Mouse (Mus musculus): ENCODE results near the gene Gm17606. TPM values are rescaled to one million over a fixed set of nuclear protein-coding genes. Genes with fewer than 3 reads are reported as not detected.

Gene Gm17606
- total and polyA plus RNA-seq, 3 experiments: 2.5 TPM; not detected in 2

- in situ Hi-C loops (cut with MboI; ENCODE audit: low pct_ligation_motif_present, low pct_unique_long_range_greater_than_20kb, low sequenced_read_pairs): no loop called here
- Histone ChIP-seq H3K27me3 (replicated peaks) (no peaks in the 10 kb centered on the region), H3K4me3 (replicated peaks in 1 of 3; ENCODE audit: low read depth in 2 of 3, low read length in 2 of 3, poor library complexity in 1 of 3) (peak within 1 kb of the TSS; percentile 81 to 98 (median 82)), H3K4me2 (ENCODE audit: insufficient read depth, low read depth, poor library complexity, severe bottlenecking) (peak within 1 kb of the TSS; percentile 98), H3K79me2 (replicated peaks; ENCODE audit: control insufficient read depth, extremely low read depth, insufficient read depth, poor library complexity, severe bottlenecking) (peaks cover 61% of the 10 kb centered on the region), H3K4me1 (ENCODE audit: control insufficient read depth in 1 of 2, insufficient read depth in 2 of 2) (peaks cover 2 to 44% of the 10 kb centered on the region in 2 experiments; a peak in 3 of 4 replicates), H3K9ac (ENCODE audit: insufficient read depth, low read depth) (peak within 1 kb of the TSS; percentile 99), H3K9me3 (replicated peaks; ENCODE audit: low read length) (no peaks in the 10 kb centered on the region), H3K36me3 (replicated peaks in 1 of 2; ENCODE audit: control insufficient read depth in 1 of 2, insufficient read depth in 1 of 2, low read length in 1 of 2) (peaks cover 28 to 55% of the 10 kb centered on the region in 2 experiments), H3K27ac (ENCODE audit: insufficient read depth, low read depth) (peak within 1 kb of the TSS; percentile 78)
- peak; percentile 99 for DNase-seq (ENCODE audit: extremely low read depth)
- TF ChIP-seq JUN (IDR thresholded peaks at IDR 0.05; ENCODE audit: insufficient read depth, low read depth, low read length): no peak
- TF ChIP-seq ETS1 (conservative IDR thresholded peaks at IDR 0.05; ENCODE audit: low read depth, low read length): 0 out of 2 replicates have a peak, but pooled peaks have one; percentile 6
- peak; percentile 91 for TF ChIP-seq ELF1 (IDR thresholded peaks at IDR 0.05; ENCODE audit: low read depth, low read length)
- no peak for TF ChIP-seq CHD2 (IDR thresholded peaks at IDR 0.05; ENCODE audit: low read length)
- no peak for TF ChIP-seq GABPA (IDR thresholded peaks at IDR 0.05; ENCODE audit: insufficient replicate concordance, low read depth, low read length)
- no peak for TF ChIP-seq ZC3H11A (IDR thresholded peaks at IDR 0.05; ENCODE audit: low read depth, low read length)
- peak; percentile 88 for TF ChIP-seq TCF12 (IDR thresholded peaks at IDR 0.05; ENCODE audit: low read depth, low read length)
- peak; percentile 83 for TF ChIP-seq POLR2A (IDR thresholded peaks at IDR 0.05; ENCODE audit: low read depth, low read length)
- peak; percentile 76 for TF ChIP-seq KAT2A (IDR thresholded peaks at IDR 0.05; ENCODE audit: insufficient replicate concordance, low read length)
- peak; percentile 43; the same call in 1 of the 2 replicates for TF ChIP-seq IRF4 (IDR thresholded peaks at IDR 0.05; ENCODE audit: low read depth, low read length)
- TF ChIP-seq POLR2AphosphoS2 (IDR thresholded peaks at IDR 0.05; ENCODE audit: low read depth, low read length): peak; percentile 65
- TF ChIP-seq EP300 (IDR thresholded peaks at IDR 0.05; ENCODE audit: low read length): no peak
- peak; percentile 94 for TF ChIP-seq MAZ (IDR thresholded peaks at IDR 0.05; ENCODE audit: low read depth, low read length)
- no peak for TF ChIP-seq PAX5 (IDR thresholded peaks at IDR 0.05; ENCODE audit: low read length)
- TF ChIP-seq MXI1 (IDR thresholded peaks at IDR 0.05; ENCODE audit: low read depth, low read length): peak; percentile 57
- no peak for TF ChIP-seq MAFK (IDR thresholded peaks at IDR 0.05; ENCODE audit: insufficient replicate concordance, low read length)
- TF ChIP-seq TBP (conservative IDR thresholded peaks at IDR 0.05; ENCODE audit: low read depth, low read length): 0 out of 2 replicates have a peak, but pooled peaks have one; percentile 25
- TF ChIP-seq RCOR1 (conservative IDR thresholded peaks at IDR 0.05; ENCODE audit: low read depth, low read length): no peak
- TF ChIP-seq NRF1 (IDR thresholded peaks at IDR 0.05; ENCODE audit: low read depth, low read length): no peak
- no peak for TF ChIP-seq MAX (IDR thresholded peaks at IDR 0.05; ENCODE audit: low read length)
- no peak for TF ChIP-seq ZNF384 (IDR thresholded peaks at IDR 0.05; ENCODE audit: low read depth, low read length)
- no peak for TF ChIP-seq SIN3A (IDR thresholded peaks at IDR 0.05; ENCODE audit: low read length)
- no peak for TF ChIP-seq MEF2A (IDR thresholded peaks at IDR 0.05; ENCODE audit: borderline replicate concordance, low read depth, low read length)
- no peak for TF ChIP-seq USF1 (IDR thresholded peaks at IDR 0.05; ENCODE audit: low read depth, low read length)
- TF ChIP-seq BHLHE40 (IDR thresholded peaks at IDR 0.05; ENCODE audit: low read depth, low read length): no peak
- TF ChIP-seq USF2 (conservative IDR thresholded peaks at IDR 0.05; ENCODE audit: low read depth, low read length): no peak
- no peak for TF ChIP-seq CHD1 (IDR thresholded peaks at IDR 0.05; ENCODE audit: low read depth, low read length)
- TF ChIP-seq SMC3 (IDR thresholded peaks at IDR 0.05; ENCODE audit: low read depth, low read length): no peak
- no peak for TF ChIP-seq RAD21 (IDR thresholded peaks at IDR 0.05; ENCODE audit: low read depth, low read length)
- TF ChIP-seq ZMIZ1 (IDR thresholded peaks at IDR 0.05; ENCODE audit: low read depth, low read length): peak; percentile 59
- no peak for TF ChIP-seq MYC (IDR thresholded peaks at IDR 0.05; ENCODE audit: low read depth, low read length)
- TF ChIP-seq NELFE (IDR thresholded peaks at IDR 0.05; ENCODE audit: low read depth, low read length): peak; percentile 80
- TF ChIP-seq CTCF (conservative IDR thresholded peaks at IDR 0.05 in 1 of 2, IDR thresholded peaks at IDR 0.05 in 1 of 2; ENCODE audit: low read depth in 2 of 2, low read length in 2 of 2): no peak
- TF ChIP-seq HCFC1 (IDR thresholded peaks at IDR 0.05; ENCODE audit: low read depth, low read length): peak; percentile 74
- no peak for TF ChIP-seq ZKSCAN1 (IDR thresholded peaks at IDR 0.05; ENCODE audit: borderline replicate concordance, low read depth, low read length)
- TF ChIP-seq E2F4 (IDR thresholded peaks at IDR 0.05; ENCODE audit: insufficient replicate concordance, low read depth, low read length): no peak; the same call in 1 of the 2 replicates
- TF ChIP-seq UBTF (IDR thresholded peaks at IDR 0.05; ENCODE audit: low read depth, low read length): no peak
- no peak for TF ChIP-seq JUND (conservative IDR thresholded peaks at IDR 0.05; ENCODE audit: low read depth, low read length)
- dilution Hi-C loops (cut with MboI; ENCODE audit: extremely low pct_ligation_motif_present, extremely low pct_unique_long_range_greater_than_20kb, low sequenced_read_pairs): no loop called here
These were observed 45.9 kb downstream of the Gm17606 start, which contains the start of gene Acin1 for GRCm38 (mm10) chr14:54686522-54687143. Gene Acin1, minus strand, starts transcription at chr14:54686931.

Data from CH12.LX (cell line).